Mouse (Mus musculus) midbrain, embryonic 11.5 days (tissue): ENCODE results near the gene Tmem229b. TPM values are rescaled to one million over a fixed set of nuclear protein-coding genes. Genes with fewer than 3 reads are reported as not detected.

Source experiments
- ATAC-seq: fragments of 200-750 bp; cut with Nextera tagmentation; 2 replicates; pipeline ENCODE4 v1.8.0; 2017; ENCODE audit warnings: moderate TSS enrichment, moderate library complexity; ENCODE audit not compliant: low FRiP score
- DNase-seq: peaks from one replicate; pipeline ENCODE4 v3.0.0; 2015; ENCODE audit warnings: low spot score; ENCODE audit errors: missing footprints
- H3K27ac ChIP-seq: fragments of 300-500 bp; sonication (generic); 2 replicates; pipeline ENCODE4 v1.5.1; 2014; ENCODE audit warnings: low read depth, low read length
- H3K27me3 ChIP-seq: fragments of 300-500 bp; sonication (generic); 2 replicates; pipeline ENCODE4 v1.6.1; 2014; ENCODE audit warnings: mild to moderate bottlenecking, low read length, moderate library complexity, mixed read lengths; ENCODE audit not compliant: control insufficient read depth, insufficient read depth
- H3K36me3 ChIP-seq: fragments of 300-500 bp; sonication (generic); 2 replicates; pipeline ENCODE4 v1.6.1; 2014; ENCODE audit warnings: mild to moderate bottlenecking, low read length, moderate library complexity, mixed read lengths; ENCODE audit not compliant: control insufficient read depth, insufficient read depth
- H3K4me1 ChIP-seq: fragments of 300-500 bp; sonication (generic); 2 replicates; pipeline ENCODE4 v1.6.1; 2014; ENCODE audit warnings: low read length; ENCODE audit not compliant: control insufficient read depth, insufficient read depth
- H3K4me2 ChIP-seq: fragments of 300-500 bp; sonication (generic); 2 replicates; pipeline ENCODE4 v1.6.1; 2014; ENCODE audit warnings: mild to moderate bottlenecking, moderate library complexity
- H3K4me3 ChIP-seq: fragments of 300-500 bp; sonication (generic); 2 replicates; pipeline ENCODE4 v1.5.1; 2014; ENCODE audit warnings: low read depth, low read length
- H3K9ac ChIP-seq: fragments of 300-500 bp; sonication (generic); 2 replicates; pipeline ENCODE4 v1.6.1; 2014; ENCODE audit warnings: low read length
- H3K9me3 ChIP-seq: fragments of 300-500 bp; sonication (generic); 2 replicates; pipeline ENCODE4 v1.6.1; 2016; ENCODE audit warnings: low read length; ENCODE audit not compliant: control insufficient read depth
- WGBS: fragments of 180-500 bp; shearing (Covaris S2); extraction: QIAGEN DNeasy Blood & Tissue Kit; methylation state at CpG from one replicate; pipeline ENCODE4 v1.1.7; 2014; 5-methylcytosine and 5-hydroxymethylcytosine counted together
- polyA plus RNA-seq: library from polyadenylated mRNA; unstranded; fragments of >200 nt; fragmentation: Nextera tagmentation; extraction: Ambion mirVana; gene quantifications from 2 replicates; pipeline ENCODE4 v1.2.1, GENCODE M21; 2014

The Tmem229b gene
- 6.0 and 6.4 TPM in 2 replicates for polyA plus RNA-seq

GRCm38 (mm10) chr12:79007126-79007753 is at the start of gene Tmem229b:
Gene Tmem229b, minus strand, starts transcription at chr12:79007627.
- Histone ChIP-seq H3K4me3 (peak within 1 kb of the TSS; percentile 88), H3K27me3 (no peaks in the 10 kb centered on the region), H3K27ac (0 out of 2 replicates have a peak within 1 kb of the TSS, but pooled peaks have one; percentile 22), H3K4me2 (peak within 1 kb of the TSS; percentile 77), H3K9ac (peak within 1 kb of the TSS; percentile 75), H3K36me3 (no peaks in the 10 kb centered on the region), H3K9me3 (no peaks in the 10 kb centered on the region), H3K4me1 (no peaks in the 10 kb centered on the region; the same call in 1 of the 2 replicates)
- WGBS: under 1% methylated on average over 43 of the region's 49 CpGs
- DNase-seq (peak; percentile 94), ATAC-seq (peak; percentile 90)

- Histone ChIP-seq H3K27me3 (no peaks in the 10 kb centered on the region), H3K4me2 (no peak overlapping the region), H3K4me3 (no peak overlapping the region), H3K9me3 (no peaks in the 10 kb centered on the region), H3K27ac (no peak overlapping the region), H3K36me3 (no peaks in the 10 kb centered on the region; the same call in none of the 2 replicates), H3K9ac (no peak overlapping the region), H3K4me1 (no peaks in the 10 kb centered on the region)
- 94% methylated on average over 7 of the region's 7 CpGs for WGBS
- ATAC-seq (no peak), DNase-seq (no peak)
Observed at GRCm38 (mm10) chr12:79055276-79055675, 47.8 kb upstream of the Tmem229b start.

- H3K36me3 ChIP-seq: no peaks in the 10 kb centered on the region; the same call in none of the 2 replicates
- WGBS: 90% methylated on average over 2 of the region's 2 CpGs
Observed at GRCm38 (mm10) chr12:79052073-79052472, 44.6 kb upstream of the Tmem229b start.

GRCm38 (mm10) chr12:79050545-79051212 is 43.3 kb upstream of the Tmem229b start:
- 84% methylated on average over 3 of the region's 3 CpGs for WGBS
- H3K9ac ChIP-seq: no peak overlapping the region
- no peak overlapping the region for H3K4me3 ChIP-seq
- DNase-seq (no peak), ATAC-seq (no peak)
- H3K9me3 ChIP-seq: no peaks in the 10 kb centered on the region
- no peak overlapping the region for H3K4me2 ChIP-seq
- no peaks in the 10 kb centered on the region for H3K4me1 ChIP-seq
- no peaks in the 10 kb centered on the region for H3K27me3 ChIP-seq
- H3K36me3 ChIP-seq: no peaks in the 10 kb centered on the region; the same call in none of the 2 replicates
- H3K27ac ChIP-seq: no peak overlapping the region

More at GRCm38 (mm10) chr12:79052073-79052472, 44.6 kb upstream of the Tmem229b start:
- Histone ChIP-seq H3K4me2 (no peak overlapping the region), H3K9ac (no peak overlapping the region), H3K9me3 (no peaks in the 10 kb centered on the region), H3K4me1 (no peaks in the 10 kb centered on the region), H3K27me3 (no peaks in the 10 kb centered on the region), H3K27ac (no peak overlapping the region), H3K4me3 (no peak overlapping the region)
- ATAC-seq (no peak), DNase-seq (no peak)

- no peak overlapping the region for H3K4me2 ChIP-seq
- DNase-seq: no peak
- 75% methylated on average over 2 of the region's 2 CpGs for WGBS
- no peak overlapping the region for H3K27ac ChIP-seq
- H3K9me3 ChIP-seq: no peaks in the 10 kb centered on the region
- no peak overlapping the region for H3K4me3 ChIP-seq
- no peaks in the 10 kb centered on the region for H3K4me1 ChIP-seq
- H3K27me3 ChIP-seq: no peaks in the 10 kb centered on the region
- no peak for ATAC-seq
- H3K9ac ChIP-seq: no peak overlapping the region
- H3K36me3 ChIP-seq: no peaks in the 10 kb centered on the region; the same call in 1 of the 2 replicates
Observed at GRCm38 (mm10) chr12:79049807-79050206, 42.4 kb upstream of the Tmem229b start.

- Histone ChIP-seq H3K9me3 (no peaks in the 10 kb centered on the region), H3K36me3 (no peaks in the 10 kb centered on the region; the same call in 1 of the 2 replicates), H3K9ac (no peak overlapping the region), H3K27me3 (no peaks in the 10 kb centered on the region), H3K4me1 (no peaks in the 10 kb centered on the region), H3K4me2 (no peak overlapping the region), H3K27ac (no peak overlapping the region), H3K4me3 (no peak overlapping the region)
- 89% methylated on average over 1 of the region's 1 CpGs for WGBS
- ATAC-seq: no peak
- DNase-seq: no peak
Observed at GRCm38 (mm10) chr12:79048898-79049297, 41.5 kb upstream of the Tmem229b start.

- Histone ChIP-seq H3K4me2 (no peak overlapping the region), H3K9me3 (no peaks in the 10 kb centered on the region), H3K27ac (no peak overlapping the region), H3K4me3 (no peak overlapping the region), H3K36me3 (no peaks in the 10 kb centered on the region), H3K9ac (no peak overlapping the region), H3K4me1 (no peaks in the 10 kb centered on the region), H3K27me3 (no peaks in the 10 kb centered on the region)
- 90% methylated on average over 7 of the region's 7 CpGs for WGBS
- no peak for ATAC-seq
- no peak for DNase-seq
Observed at GRCm38 (mm10) chr12:79047203-79047602, 39.8 kb upstream of the Tmem229b start.

- Histone ChIP-seq H3K27me3 (no peaks in the 10 kb centered on the region), H3K4me3 (no peak overlapping the region), H3K4me1 (no peaks in the 10 kb centered on the region), H3K36me3 (no peaks in the 10 kb centered on the region), H3K4me2 (no peak overlapping the region), H3K9me3 (no peaks in the 10 kb centered on the region), H3K27ac (no peak overlapping the region), H3K9ac (no peak overlapping the region)
- no peak for DNase-seq
- no peak for ATAC-seq
- 84% methylated on average over 6 of the region's 6 CpGs for WGBS
Observed at GRCm38 (mm10) chr12:79046171-79046570, 38.7 kb upstream of the Tmem229b start.

GRCm38 (mm10) chr12:79044668-79045067 is 37.2 kb upstream of the Tmem229b start:
- WGBS: 84% methylated on average over 8 of the region's 8 CpGs
- Histone ChIP-seq H3K4me3 (no peak overlapping the region), H3K36me3 (no peaks in the 10 kb centered on the region), H3K9me3 (no peaks in the 10 kb centered on the region), H3K4me1 (no peaks in the 10 kb centered on the region), H3K4me2 (no peak overlapping the region), H3K9ac (no peak overlapping the region), H3K27me3 (no peaks in the 10 kb centered on the region), H3K27ac (no peak overlapping the region)
- no peak for ATAC-seq
- no peak for DNase-seq
